Mouse (Mus musculus) stomach, embryonic 14.5 days (tissue): ENCODE results near the gene Tmpo. TPM values are rescaled to one million over a fixed set of nuclear protein-coding genes. Genes with fewer than 3 reads are reported as not detected.
A peak's percentile ranks its signal among the peaks of the same experiment; 100 is the strongest.

Experiments
- ATAC-seq: fragments of 200-750 bp; cut with Nextera tagmentation; 2 replicates; pipeline ENCODE4 v1.8.0; 2017; ENCODE audit warnings: low read depth, moderate TSS enrichment; ENCODE audit not compliant: insufficient number of reproducible peaks, insufficient read depth, low FRiP score
- H3K27ac ChIP-seq: fragments of 300-500 bp; sonication (generic); 2 replicates; pipeline ENCODE4 v1.5.1; 2014; ENCODE audit warnings: mild to moderate bottlenecking, low read length, moderate library complexity, mixed read lengths
- H3K27me3 ChIP-seq: fragments of 300-500 bp; sonication (generic); 2 replicates; pipeline ENCODE4 v1.6.1; 2014; ENCODE audit warnings: low read length, control low read depth, mixed read lengths; ENCODE audit not compliant: control insufficient read depth, insufficient read depth
- H3K36me3 ChIP-seq: fragments of 300-500 bp; sonication (generic); 2 replicates; pipeline ENCODE4 v1.6.1; 2014; ENCODE audit warnings: mild to moderate bottlenecking, control low read depth, low read length, moderate library complexity, mixed read lengths; ENCODE audit not compliant: control insufficient read depth, insufficient read depth
- H3K4me1 ChIP-seq: fragments of 300-500 bp; sonication (generic); 2 replicates; pipeline ENCODE4 v1.6.1; 2014; ENCODE audit warnings: low read length, control low read depth, mixed read lengths; ENCODE audit not compliant: control insufficient read depth, insufficient read depth
- H3K4me2 ChIP-seq: fragments of 300-500 bp; sonication (generic); replicated peaks from 2 replicates; pipeline ENCODE4 v1.6.1; 2014; ENCODE audit warnings: low read depth, low read length, control low read depth
- H3K4me3 ChIP-seq: fragments of 300-500 bp; sonication (generic); 2 replicates; pipeline ENCODE4 v1.5.1; 2014; ENCODE audit warnings: low read depth, low read length, control low read depth
- H3K9ac ChIP-seq: fragments of 300-500 bp; sonication (generic); replicated peaks from 2 replicates; pipeline ENCODE4 v1.6.1; 2014; ENCODE audit warnings: low read depth, mild to moderate bottlenecking, control low read depth, low read length, moderate library complexity, mixed read lengths
- H3K9me3 ChIP-seq: fragments of 300-500 bp; sonication (generic); 2 replicates; pipeline ENCODE4 v1.6.1; 2016; ENCODE audit warnings: low read depth, low read length, control low read depth; ENCODE audit not compliant: control insufficient read depth
- WGBS: fragments of 180-500 bp; shearing (Covaris S2); extraction: QIAGEN DNeasy Blood & Tissue Kit; methylation state at CpG from one replicate; pipeline ENCODE4 v1.1.7; 2014; 5-methylcytosine and 5-hydroxymethylcytosine counted together
- polyA plus RNA-seq: library from polyadenylated mRNA; unstranded; fragments of >200 nt; fragmentation: Nextera tagmentation; extraction: Ambion mirVana; gene quantifications from 2 replicates; pipeline ENCODE4 v1.2.1, GENCODE M21; 2014

Gene Tmpo
- polyA plus RNA-seq, 1 experiment from 2014 or later = 236 TPM

GRCm38 (mm10) chr10:91126618-91127355 is 54.3 kb downstream of the Tmpo start:
- 52% methylated on average over 10 of the region's 10 CpGs for WGBS
- no peak for ATAC-seq
- Histone ChIP-seq H3K4me1 (peaks cover 4% of the 10 kb centered on the region), H3K9me3 (no peaks in the 10 kb centered on the region), H3K36me3 (peaks cover 4% of the 10 kb centered on the region), H3K27ac (no peak overlapping the region), H3K9ac (no peak overlapping the region), H3K27me3 (no peaks in the 10 kb centered on the region), H3K4me2 (no peak overlapping the region), H3K4me3 (no peak overlapping the region)

DNA sequence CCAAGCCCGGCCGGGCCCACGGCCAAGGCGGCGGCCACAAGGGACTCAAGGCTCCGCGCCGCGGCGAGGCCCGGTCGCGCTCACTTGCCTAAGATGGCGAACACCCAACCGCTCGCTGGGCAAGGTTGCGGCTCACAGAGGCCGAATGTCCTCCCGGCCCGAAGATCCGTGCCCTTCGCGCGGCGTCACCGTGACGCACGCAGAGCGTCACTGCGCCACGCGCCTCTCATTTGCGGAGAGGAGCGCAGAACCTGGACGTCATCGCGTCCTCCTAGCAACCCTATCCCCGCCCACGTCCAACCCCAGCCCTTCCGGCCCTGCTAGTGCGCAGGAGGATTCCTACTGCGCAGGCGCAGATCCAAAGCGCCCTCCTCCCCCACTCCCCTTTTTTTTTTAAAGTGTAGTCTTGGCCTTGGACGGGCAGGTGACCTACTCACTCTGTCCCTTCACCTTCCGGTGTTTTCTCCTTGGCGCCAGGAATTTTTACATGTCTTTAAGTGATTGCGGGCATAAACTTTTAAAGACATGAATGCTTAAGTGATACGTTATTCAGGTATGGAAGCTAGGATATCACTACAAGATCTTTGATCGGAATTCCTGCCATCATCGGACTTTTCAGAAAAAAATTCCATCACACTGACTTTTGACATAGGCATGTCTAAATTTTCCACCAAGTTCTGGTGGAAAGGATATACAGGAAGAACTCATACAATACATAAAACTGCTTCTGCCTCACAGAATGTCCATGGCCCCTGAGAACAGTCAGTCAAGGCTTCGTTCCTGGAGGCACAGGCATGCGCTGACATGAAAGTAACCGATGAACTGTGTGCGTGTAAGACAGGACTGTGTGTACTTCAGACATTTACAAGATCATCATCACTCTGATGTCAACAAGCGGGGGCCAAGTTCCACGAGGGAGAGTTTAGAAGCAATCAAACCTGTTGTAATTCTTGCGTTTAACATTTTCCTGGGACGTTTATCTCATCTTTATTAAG is 57.0 kb downstream of the Tmpo start, which contains the start of gene Slc25a3:
Slc25a3 (minus strand) TSS at position 232 of the 995 bp plus-strand sequence.
- Histone ChIP-seq H3K27me3 (no peaks in the 10 kb centered on the region), H3K36me3 (peaks cover 26% of the 10 kb centered on the region), H3K9ac (peak within 1 kb of the TSS; percentile 96), H3K4me3 (peak within 1 kb of the TSS; percentile 99), H3K27ac (peak within 1 kb of the TSS; percentile 86), H3K9me3 (no peaks in the 10 kb centered on the region), H3K4me2 (peak within 1 kb of the TSS; percentile 60), H3K4me1 (peaks cover 4% of the 10 kb centered on the region)
- 10% methylated on average over 59 of the region's 59 CpGs for WGBS
- peak; percentile 100 for ATAC-seq

DNA sequence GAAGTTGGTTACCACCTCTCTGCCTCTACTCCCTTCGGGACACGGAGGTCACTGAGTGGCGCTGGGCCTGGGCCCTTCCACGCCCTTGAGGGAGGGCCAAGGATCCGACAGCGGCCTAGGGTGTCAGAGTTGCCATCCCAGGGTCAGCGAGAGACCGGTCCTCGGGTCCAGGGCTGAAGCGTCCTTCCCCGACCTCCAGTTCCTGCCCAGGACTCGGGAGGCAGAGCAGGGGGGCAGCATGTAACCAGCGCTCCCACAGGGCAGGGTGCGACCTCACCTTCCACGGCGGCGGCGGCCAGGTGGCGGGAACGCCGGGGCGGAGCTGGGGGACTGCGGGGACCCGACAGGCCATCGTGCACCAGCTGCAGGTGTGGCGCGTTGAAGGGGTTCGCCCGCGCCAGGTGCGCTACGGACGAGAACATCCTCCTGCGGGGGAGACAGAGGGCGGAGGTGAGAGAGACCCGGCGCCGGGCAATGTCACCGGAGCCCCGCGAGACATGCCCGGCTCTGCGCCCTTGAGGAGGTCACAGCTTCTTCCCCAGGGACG is 57.8 kb downstream of the Tmpo start:
- Histone ChIP-seq H3K4me1 (peaks cover 4% of the 10 kb centered on the region), H3K36me3 (peaks cover 33% of the 10 kb centered on the region), H3K27me3 (no peaks in the 10 kb centered on the region), H3K27ac (peak overlapping the region; percentile 86), H3K4me2 (peak overlapping the region; percentile 60), H3K9me3 (no peaks in the 10 kb centered on the region), H3K9ac (peak overlapping the region; percentile 96), H3K4me3 (peak overlapping the region; percentile 99)
- under 1% methylated on average over 38 of the region's 44 CpGs for WGBS
- peak; percentile 57 for ATAC-seq

- WGBS = 30% methylated on average over 6 of the region's 6 CpGs
- H3K27ac ChIP-seq = no peak overlapping the region
- H3K9ac ChIP-seq = peak overlapping the region; percentile 96
- no peaks in the 10 kb centered on the region for H3K27me3 ChIP-seq
- H3K4me2 ChIP-seq = peak overlapping the region; percentile 60
- peak overlapping the region; percentile 99 for H3K4me3 ChIP-seq
- H3K4me1 ChIP-seq = peaks cover 4% of the 10 kb centered on the region
- H3K36me3 ChIP-seq = peaks cover 40% of the 10 kb centered on the region
- no peaks in the 10 kb centered on the region for H3K9me3 ChIP-seq
- ATAC-seq = no peak
Observed at GRCm38 (mm10) chr10:91122646-91123045, 58.5 kb downstream of the Tmpo start.

DNA sequence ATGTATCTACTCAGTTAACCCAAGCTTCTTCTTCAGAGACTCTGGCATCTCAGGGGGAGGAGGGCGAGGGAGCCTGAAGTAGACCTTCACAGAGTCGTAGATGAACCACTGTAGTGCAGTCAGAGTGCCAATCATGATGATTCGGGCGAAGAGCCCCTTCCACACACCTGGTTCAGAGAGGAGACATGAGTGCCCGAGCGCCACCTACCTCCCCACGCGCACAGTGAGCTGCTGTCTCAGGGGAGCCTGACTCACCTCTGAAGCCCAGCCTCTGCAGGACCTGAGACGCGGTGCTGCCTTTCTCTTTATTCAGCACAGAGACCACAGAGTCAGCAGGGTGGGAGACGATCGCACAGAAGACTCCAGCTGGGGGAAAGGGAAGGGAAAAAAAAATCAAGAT is 64.2 kb downstream of the Tmpo start:
- H3K36me3 ChIP-seq = peaks cover 81% of the 10 kb centered on the region
- no peak overlapping the region for H3K4me2 ChIP-seq
- 94% methylated on average over 12 of the region's 12 CpGs for WGBS
- ATAC-seq = no peak
- no peak overlapping the region for H3K4me3 ChIP-seq
- peaks cover 6% of the 10 kb centered on the region; the same call in 1 of the 2 replicates for H3K9me3 ChIP-seq
- no peak overlapping the region for H3K27ac ChIP-seq
- no peaks in the 10 kb centered on the region for H3K27me3 ChIP-seq
- peaks cover 1% of the 10 kb centered on the region for H3K4me1 ChIP-seq
- H3K9ac ChIP-seq = no peak overlapping the region

GRCm38 (mm10) chr10:91109841-91110240 is 71.3 kb downstream of the Tmpo start:
- no peak for ATAC-seq
- no peak overlapping the region for H3K27ac ChIP-seq
- H3K4me3 ChIP-seq = no peak overlapping the region
- H3K4me1 ChIP-seq = no peaks in the 10 kb centered on the region
- H3K4me2 ChIP-seq = no peak overlapping the region
- H3K9ac ChIP-seq = no peak overlapping the region
- H3K27me3 ChIP-seq = no peaks in the 10 kb centered on the region
- 56% methylated on average over 4 of the region's 4 CpGs for WGBS
- peaks cover 6% of the 10 kb centered on the region; the same call in 1 of the 2 replicates for H3K9me3 ChIP-seq
- peaks cover 19% of the 10 kb centered on the region for H3K36me3 ChIP-seq

GRCm38 (mm10) chr10:91105981-91106380 is 75.1 kb downstream of the Tmpo start:
- Histone ChIP-seq H3K9me3 (no peaks in the 10 kb centered on the region), H3K4me3 (no peak overlapping the region), H3K4me2 (no peak overlapping the region), H3K27me3 (no peaks in the 10 kb centered on the region), H3K4me1 (no peaks in the 10 kb centered on the region), H3K27ac (no peak overlapping the region), H3K36me3 (no peaks in the 10 kb centered on the region; the same call in 1 of the 2 replicates), H3K9ac (no peak overlapping the region)
- 79% methylated on average over 3 of the region's 3 CpGs for WGBS
- ATAC-seq = no peak
